Mouse (Mus musculus): ENCODE measurements around the gene Cyp2ab1. TPM values are rescaled to one million over a fixed set of nuclear protein-coding genes. Genes with fewer than 3 reads are reported as not detected.
"Not testable (repeated sequence)": the region's sequence is repeated elsewhere in the genome, so short reads cannot be mapped to it uniquely, and the experiment has no call there.

Cyp2ab1 gene
- total RNA-seq (2022), result 1 to 10 TPM in 1 of 4 experiments, under 1 TPM in 2, not detected in 1; 0.38 to 2.6 (median 0.65) TPM

DNA sequence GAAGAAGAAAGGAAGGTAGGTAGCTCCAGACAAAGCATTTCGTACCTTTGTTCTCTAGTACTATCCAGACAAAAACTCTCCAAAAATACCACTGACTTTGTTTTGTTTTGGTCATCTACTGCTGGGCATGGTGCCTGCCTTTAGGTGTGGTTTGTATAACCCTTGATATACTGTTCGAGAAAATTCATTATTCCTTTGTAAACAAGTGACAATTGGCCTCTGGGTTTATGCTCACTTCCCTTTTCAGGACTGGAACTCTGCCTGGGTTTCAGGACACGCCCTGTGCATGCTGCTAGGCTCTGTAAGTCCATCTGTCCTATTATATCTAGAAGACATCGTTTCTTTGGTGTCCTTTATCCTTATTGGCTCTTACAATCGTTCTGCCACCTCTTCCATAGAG lies at the start of gene Cyp2ab1:
Cyp2ab1 (minus strand) TSS at position 119 of the 400 bp plus-strand sequence.
- DNase-seq, result no peak

GRCm38 (mm10) chr16:20371731-20372130 lies 46.5 kb upstream of the Cyp2ab1 start:
- DNase-seq, result peak; percentile 20

DNA sequence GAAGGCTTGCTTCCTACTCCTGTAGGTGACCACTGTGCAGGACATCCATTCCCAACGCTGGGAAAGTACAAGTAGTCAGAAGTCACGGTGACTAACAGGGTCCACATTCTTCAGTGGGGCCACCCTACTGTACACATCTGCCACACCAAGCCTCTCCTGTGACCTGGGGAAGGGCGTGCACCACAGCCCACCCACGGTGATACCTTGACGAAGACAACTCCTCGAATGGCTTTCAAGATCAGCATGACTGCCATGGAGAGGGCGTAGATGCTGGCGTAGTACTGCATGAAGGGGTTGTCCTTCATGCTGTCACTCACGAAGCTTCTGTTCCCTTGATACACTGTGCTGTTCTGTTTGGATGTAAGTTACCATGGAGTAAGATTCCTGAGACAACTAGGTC lies 43.0 kb upstream of the Cyp2ab1 start:
- DNase-seq, result no peak

- no peak for DNase-seq
These were observed 36.9 kb upstream of the Cyp2ab1 start for GRCm38 (mm10) chr16:20362121-20362520.

DNA sequence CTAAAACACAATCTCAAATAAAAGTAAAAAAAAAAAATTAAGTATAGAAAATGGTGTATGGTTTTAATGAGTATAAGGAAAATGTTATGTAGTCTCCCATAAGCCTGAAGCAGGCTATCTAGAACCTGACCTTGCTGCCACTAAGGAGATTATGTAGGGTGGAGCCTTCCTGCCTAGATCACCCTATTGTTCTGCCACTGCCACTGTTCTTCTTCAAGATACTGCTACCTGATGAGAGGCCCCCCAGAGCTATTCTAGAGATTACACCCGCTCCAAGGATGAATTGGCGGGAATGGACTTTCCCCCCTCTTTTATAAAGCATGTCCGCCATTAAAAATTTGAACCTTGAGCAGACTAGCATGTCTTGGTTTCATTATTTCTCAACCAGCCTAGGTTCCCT lies 36.3 kb upstream of the Cyp2ab1 start:
- DNase-seq, result not testable (repeated sequence)

DNA sequence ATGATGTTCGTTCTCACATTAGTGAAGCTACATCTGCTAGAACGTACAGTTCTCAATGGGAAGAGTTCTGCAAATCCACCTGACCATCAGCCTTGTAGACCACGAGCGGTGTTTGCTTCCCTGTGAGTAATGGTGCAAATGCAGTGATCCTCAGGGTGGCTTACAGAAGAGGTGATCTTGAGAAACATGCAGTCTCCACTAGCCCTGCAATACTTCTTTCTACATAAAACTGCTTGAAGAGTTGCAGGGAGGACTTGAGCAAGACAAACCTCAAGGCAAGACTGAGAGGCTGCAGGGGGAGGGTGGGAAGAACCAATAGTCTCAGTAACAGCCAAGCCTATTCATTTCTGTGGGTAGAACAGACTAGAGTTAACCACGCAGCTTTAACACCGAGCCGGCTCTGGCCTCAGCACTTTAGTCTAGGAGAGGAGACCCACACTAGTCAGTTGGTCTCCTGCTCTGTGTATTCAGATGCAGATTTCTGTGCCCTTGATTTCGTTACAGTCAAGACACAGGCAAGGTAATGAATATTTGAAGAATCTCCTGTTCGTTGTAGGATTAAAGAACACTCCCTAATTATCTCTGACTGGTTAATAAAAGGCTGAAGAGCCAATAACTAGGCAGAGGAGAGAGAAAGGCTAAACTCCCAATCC lies 34.6 kb upstream of the Cyp2ab1 start:
- DNase-seq, result no peak

GRCm38 (mm10) chr16:20357837-20358236 lies 32.6 kb upstream of the Cyp2ab1 start:
- DNase-seq, result no peak

DNA sequence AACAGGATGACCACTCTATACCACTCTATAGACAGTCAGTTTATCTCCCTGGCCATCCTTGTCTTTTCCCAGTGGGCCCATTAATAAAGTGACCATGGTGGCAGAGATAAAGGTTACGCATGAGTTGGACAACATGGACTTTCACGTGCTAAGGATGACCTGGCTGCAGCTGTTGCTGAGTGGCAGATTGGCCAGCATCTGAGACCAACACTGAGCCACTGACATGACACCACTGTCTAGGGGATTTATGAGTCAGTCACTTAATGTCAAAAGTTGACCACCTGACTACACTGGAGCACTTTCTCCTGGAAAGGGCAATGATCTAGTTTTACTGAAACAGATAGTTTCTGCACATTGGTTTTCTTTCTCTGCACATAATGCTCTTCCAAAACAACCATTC lies 29.6 kb upstream of the Cyp2ab1 start:
- DNase-seq, result no peak

DNA sequence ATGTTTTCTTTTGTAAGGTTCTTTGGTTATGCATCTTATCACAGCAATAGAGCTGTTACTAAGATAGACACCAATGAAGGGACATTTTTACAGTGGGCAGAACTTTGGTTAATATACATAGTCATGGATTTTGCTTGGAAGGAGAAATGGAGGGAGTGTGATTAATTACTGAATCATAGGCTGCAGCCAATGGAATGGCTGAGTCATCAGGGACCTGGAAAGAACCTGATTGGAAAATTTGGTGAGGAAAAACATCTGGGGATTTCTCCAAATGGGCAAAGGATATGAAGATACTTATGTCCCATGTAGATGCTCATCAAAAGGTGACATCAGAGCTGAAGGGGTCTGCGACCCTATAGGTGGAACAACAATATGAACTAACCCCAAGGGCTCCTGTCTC lies 28.8 kb upstream of the Cyp2ab1 start:
- no peak for DNase-seq

DNA sequence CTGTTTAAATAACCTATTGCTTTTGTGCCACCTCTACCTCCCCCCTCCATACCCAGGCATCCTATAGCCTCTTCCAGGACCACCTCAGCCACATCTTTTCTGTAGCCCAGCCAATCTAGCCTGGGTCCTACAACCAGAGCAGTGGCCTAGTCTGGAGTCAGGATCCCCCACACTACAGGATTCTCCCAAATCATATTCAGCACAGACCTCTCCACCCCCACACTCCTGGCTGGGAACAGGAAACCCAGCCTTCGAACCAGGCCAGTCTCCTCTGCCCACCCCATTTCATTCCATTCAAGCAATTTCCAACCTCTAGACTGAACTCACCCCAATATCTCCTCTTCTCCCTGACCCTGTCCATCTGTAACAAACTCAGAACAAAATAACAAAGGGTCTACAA lies 20.3 kb upstream of the Cyp2ab1 start:
- DNase-seq, result no peak

DNA sequence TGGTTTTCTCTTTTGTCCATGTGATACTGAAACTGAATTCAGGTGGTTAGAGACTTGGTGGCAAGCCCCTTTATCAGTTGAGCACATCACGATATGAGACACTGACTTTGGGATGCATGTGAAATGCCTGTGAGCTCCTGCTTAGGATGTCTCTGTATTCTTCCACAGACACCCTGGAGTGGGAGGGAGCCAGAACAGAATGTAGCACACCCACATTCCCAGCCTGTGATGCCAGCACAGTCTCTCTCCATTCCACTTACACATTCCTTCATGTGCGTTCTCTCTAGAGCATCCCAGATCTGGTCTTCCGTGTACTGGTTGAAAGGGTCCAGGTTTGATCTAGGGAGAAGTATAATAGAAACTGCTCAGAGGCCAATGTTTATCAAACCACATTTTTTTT lies 13.4 kb upstream of the Cyp2ab1 start:
- no peak for DNase-seq

GRCm38 (mm10) chr16:20334918-20335317 lies 9.7 kb upstream of the Cyp2ab1 start:
- DNase-seq, result no peak

DNA sequence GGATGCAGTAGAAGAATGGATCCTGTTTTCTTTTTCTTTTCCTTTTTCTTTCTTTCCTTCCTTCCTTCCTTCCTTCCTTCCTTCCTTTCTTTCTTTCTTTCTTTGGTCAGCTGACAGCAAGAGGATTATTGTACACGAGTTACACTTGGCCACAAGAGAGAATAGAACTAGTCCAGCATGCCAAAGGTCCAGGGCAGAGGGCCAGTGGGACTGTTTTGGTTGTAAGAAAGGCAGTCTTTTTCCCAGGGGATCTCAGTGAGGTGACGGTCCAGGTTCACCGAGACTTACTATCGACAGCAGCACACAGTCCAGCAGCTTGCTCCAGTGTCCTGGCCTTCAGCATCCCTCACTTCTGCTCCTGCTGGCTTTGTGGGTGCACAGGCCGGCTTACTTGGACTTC lies 3.1 kb upstream of the Cyp2ab1 start:
- no peak for DNase-seq

DNA sequence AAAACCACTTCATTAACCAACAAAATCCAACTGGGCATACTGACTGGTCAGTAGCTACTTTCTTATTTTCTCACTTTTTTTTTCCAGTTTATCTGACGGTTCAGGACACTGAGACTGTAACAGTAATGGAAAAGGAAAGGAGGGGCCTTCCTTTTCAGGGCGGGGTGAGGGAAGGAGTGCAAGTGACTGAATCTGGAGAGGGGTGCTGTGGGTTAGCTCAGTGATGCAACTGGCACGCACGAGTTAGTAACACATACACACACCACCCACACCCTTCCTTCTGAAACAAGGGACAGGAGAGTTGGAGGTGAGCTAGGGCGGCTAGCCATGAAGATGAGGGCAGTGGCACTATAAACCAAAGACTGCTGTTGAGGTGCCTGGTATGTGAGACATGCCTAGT lies 1.3 kb downstream of the Cyp2ab1 start:
- DNase-seq, result no peak

DNA sequence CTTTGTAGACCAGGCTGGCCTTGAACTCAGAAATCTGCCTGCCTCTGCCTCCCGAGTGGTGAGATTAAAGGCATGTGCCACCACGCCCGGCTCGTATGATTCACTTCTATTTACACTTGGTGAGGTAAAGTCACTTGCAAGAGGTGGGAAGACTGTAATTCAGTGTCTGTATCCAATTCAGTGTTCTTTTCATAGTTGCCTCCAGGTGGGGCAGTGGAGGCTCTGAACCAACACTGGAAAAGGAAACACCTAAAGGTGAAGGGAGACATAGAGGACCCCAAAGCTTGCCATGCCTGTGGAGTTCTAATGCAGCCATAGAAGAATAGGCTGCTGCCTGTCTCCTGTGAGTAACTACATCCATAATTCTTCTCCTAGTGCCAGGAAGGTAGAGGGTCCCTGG lies 2.9 kb downstream of the Cyp2ab1 start:
- no peak for DNase-seq

- no peak for DNase-seq
These were observed 8.4 kb downstream of the Cyp2ab1 start for GRCm38 (mm10) chr16:20316770-20317169.

- no peak for DNase-seq
These were observed 9.9 kb downstream of the Cyp2ab1 start for GRCm38 (mm10) chr16:20315266-20315665.

DNA sequence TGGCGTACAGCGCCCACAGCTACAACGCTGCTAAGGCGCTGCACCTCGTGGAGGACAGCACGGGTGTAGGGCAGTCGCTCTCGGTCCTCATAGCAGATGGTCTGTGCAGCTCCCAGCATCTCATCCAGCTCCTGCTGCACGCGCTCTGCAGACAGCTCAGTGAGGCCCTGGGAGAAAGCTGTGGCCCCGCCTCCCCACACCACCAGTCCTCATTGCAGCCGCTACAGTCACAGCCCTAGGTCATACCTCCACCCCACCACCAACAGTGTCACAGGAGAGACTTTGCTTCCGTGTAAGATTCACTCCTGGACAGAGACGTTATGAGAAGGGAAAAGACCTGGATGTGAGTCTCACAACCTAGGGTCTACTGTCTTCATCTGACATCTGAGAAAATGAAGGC lies 12.9 kb downstream of the Cyp2ab1 start:
- DNase-seq, result no peak

DNA sequence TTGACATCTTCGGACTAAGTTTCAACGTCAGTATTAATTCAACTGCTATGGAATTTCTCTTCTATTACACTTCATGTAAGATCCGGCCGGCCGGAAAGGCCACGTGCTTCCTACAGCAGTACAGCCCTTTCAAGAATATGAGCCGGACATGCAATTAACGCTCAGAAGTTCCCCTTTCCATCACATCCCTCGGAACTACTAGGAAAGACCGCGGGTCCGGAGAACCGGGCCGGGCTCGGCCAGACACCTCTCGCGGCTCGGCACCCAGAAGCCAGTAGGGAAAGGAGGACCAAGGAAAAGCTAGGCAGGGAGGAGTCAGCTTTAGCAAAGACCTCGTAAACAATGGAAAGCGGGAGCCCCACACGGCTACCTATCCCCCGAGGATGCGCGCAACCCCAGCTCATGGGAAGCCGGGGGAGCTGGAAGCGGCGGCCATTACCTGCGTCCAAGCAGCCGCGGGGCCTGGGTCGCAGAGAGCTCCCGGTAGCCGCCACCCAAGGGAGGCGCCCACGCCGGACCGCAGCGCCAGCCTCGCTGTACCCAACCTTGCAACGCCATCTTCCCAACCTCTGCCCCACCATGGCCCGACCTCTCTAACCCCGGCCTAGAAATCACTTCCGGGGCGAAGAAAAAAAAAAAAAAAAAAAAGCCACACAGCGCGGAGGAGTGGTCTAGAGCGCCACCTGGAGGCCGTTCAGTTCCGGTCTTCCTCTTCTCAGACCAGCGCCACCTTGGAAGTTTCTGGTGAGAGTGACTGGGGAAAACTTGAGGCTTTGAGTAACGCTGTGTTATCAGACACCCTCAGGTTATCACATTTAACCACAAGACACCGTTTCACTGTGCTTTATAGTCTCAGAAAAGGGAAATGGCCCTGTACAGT lies 23.2 kb downstream of the Cyp2ab1 start, which contains the start of gene Parl:
Parl (minus strand) TSS at position 618 of the 880 bp plus-strand sequence.
- DNase-seq, result peak; percentile 57

DNA sequence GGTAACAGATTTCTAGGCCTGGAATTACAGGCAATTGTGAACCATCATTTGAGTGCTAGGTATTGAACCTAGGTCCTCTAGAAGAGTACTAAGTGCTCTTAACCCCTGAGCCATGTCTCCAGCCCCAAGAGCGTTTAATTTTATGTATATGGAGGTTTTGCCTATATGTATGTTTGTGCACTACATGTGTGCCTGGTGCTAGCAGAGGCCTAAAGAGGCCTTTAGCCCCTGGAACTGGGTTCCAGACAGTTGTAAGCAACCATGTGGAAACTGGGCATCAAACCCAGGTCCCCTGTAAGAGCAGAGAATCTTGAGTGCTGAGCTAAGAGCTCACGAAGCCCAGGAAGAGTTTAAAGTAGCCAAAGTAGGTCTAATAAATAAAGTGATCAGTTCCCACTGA lies 25.1 kb downstream of the Cyp2ab1 start:
- no peak for DNase-seq

- DNase-seq, result no peak
These were observed 45.0 kb downstream of the Cyp2ab1 start for GRCm38 (mm10) chr16:20280238-20280637.

DNA sequence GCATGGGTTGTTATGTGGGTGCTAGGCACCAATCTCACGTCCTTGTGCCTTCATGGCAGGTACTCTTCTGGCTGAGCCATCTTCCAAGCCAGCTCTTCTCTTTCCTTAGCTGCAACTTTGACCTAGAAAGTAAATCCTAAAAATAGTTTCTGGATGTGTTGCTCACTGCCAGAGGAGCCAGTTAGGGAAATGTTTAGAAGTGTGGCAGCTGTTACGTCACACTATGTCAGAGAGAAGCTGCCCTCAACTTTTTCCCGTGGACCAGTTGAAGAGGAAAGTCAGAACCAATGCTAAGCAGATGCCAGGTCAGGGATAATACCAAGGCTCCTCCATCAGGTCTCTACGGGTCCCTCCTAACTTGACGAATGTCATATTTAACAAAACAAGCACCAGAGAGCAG lies 45.8 kb downstream of the Cyp2ab1 start:
- DNase-seq, result no peak

GRCm38 (mm10) chr16:20272994-20273393 lies 52.2 kb downstream of the Cyp2ab1 start:
- DNase-seq, result no peak

- no peak for DNase-seq
These were observed 53.9 kb downstream of the Cyp2ab1 start for GRCm38 (mm10) chr16:20271339-20271738.

Data from adrenal gland, adult 8-10 months (tissue).